Mouse (Mus musculus) MEL-GATA-1-ER (cell line): ENCODE data around the gene Fasl.

Experiments
- DNase-seq: peaks from one replicate; pipeline ENCODE4 v3.0.0-alpha.2; 2012; ENCODE audit warnings: low read depth; ENCODE audit errors: extremely low read depth

The Fasl gene

GRCm38 (mm10) chr1:161788339-161788738, at the start of gene Fasl:
Fasl (minus strand) TSS chr1:161788495.
- no peak for DNase-seq

GRCm38 (mm10) chr1:161826677-161827076, 38.4 kb upstream of the Fasl start:
- DNase-seq = no peak

- DNase-seq = no peak
Observed at GRCm38 (mm10) chr1:161809428-161809827, 21.1 kb upstream of the Fasl start.

GRCm38 (mm10) chr1:161808980-161809379, 20.7 kb upstream of the Fasl start:
- no peak for DNase-seq

GRCm38 (mm10) chr1:161804541-161804971, 16.3 kb upstream of the Fasl start:
- no peak for DNase-seq

GRCm38 (mm10) chr1:161801321-161801720, 13.0 kb upstream of the Fasl start:
- DNase-seq = no peak

- DNase-seq = no peak
Observed at GRCm38 (mm10) chr1:161800256-161800655, 12.0 kb upstream of the Fasl start.

- DNase-seq = peak; percentile 29
Observed at GRCm38 (mm10) chr1:161799791-161800190, 11.5 kb upstream of the Fasl start.

- no peak for DNase-seq
Observed at GRCm38 (mm10) chr1:161798866-161799265, 10.6 kb upstream of the Fasl start.

GRCm38 (mm10) chr1:161794447-161795211, 6.3 kb upstream of the Fasl start:
- DNase-seq = no peak

GRCm38 (mm10) chr1:161793321-161793720, 5.0 kb upstream of the Fasl start:
- DNase-seq = no peak

- DNase-seq = no peak
Observed at GRCm38 (mm10) chr1:161792687-161792969, 4.3 kb upstream of the Fasl start.

GRCm38 (mm10) chr1:161791854-161792686, 3.8 kb upstream of the Fasl start:
- peak; percentile 15 for DNase-seq

- DNase-seq = no peak
Observed at GRCm38 (mm10) chr1:161782725-161783124, 5.6 kb downstream of the Fasl start.

- no peak for DNase-seq
Observed at GRCm38 (mm10) chr1:161781594-161781993, 6.7 kb downstream of the Fasl start.

GRCm38 (mm10) chr1:161779057-161779456, 9.2 kb downstream of the Fasl start:
- DNase-seq = no peak

GRCm38 (mm10) chr1:161775151-161775550, 13.1 kb downstream of the Fasl start:
- DNase-seq = no peak

- no peak for DNase-seq
Observed at GRCm38 (mm10) chr1:161771293-161771692, 17.0 kb downstream of the Fasl start.

- DNase-seq = no peak
Observed at GRCm38 (mm10) chr1:161769329-161769728, 19.0 kb downstream of the Fasl start.

- peak; percentile 24 for DNase-seq
Observed at GRCm38 (mm10) chr1:161767101-161767524, 21.2 kb downstream of the Fasl start.

GRCm38 (mm10) chr1:161766656-161767055, 21.6 kb downstream of the Fasl start:
- DNase-seq = no peak

- DNase-seq = no peak
Observed at GRCm38 (mm10) chr1:161765932-161766331, 22.4 kb downstream of the Fasl start.

GRCm38 (mm10) chr1:161764964-161765363, 23.3 kb downstream of the Fasl start:
- DNase-seq = no peak
